Mouse (Mus musculus) kidney, embryonic 14.5 days (tissue): Measurements from ENCODE around the gene Ero1lb. TPM values are rescaled to one million over a fixed set of nuclear protein-coding genes. Genes with fewer than 3 reads are reported as not detected.
A peak's percentile ranks its signal among the peaks of the same experiment; 100 is the strongest.

Source experiments
- ATAC-seq: fragments of 200-750 bp; cut with Nextera tagmentation; 2 replicates; pipeline ENCODE4 v1.8.0; 2017; ENCODE audit warnings: moderate number of reproducible peaks, mild to moderate bottlenecking, moderate TSS enrichment, moderate library complexity; ENCODE audit not compliant: low FRiP score, low TSS enrichment
- H3K27ac ChIP-seq: fragments of 300-500 bp; sonication (generic); 2 replicates; pipeline ENCODE4 v1.5.1; 2014; ENCODE audit warnings: low read depth, mild to moderate bottlenecking, low read length, moderate library complexity, mixed read lengths
- H3K27me3 ChIP-seq: fragments of 300-500 bp; sonication (generic); 2 replicates; pipeline ENCODE4 v1.6.1; 2014; ENCODE audit warnings: mild to moderate bottlenecking, low read length; ENCODE audit not compliant: control insufficient read depth, insufficient read depth
- H3K36me3 ChIP-seq: fragments of 300-500 bp; sonication (generic); 2 replicates; pipeline ENCODE4 v1.6.1; 2014; ENCODE audit warnings: low read length, mixed read lengths; ENCODE audit not compliant: control insufficient read depth, insufficient read depth
- H3K4me1 ChIP-seq: fragments of 300-500 bp; sonication (generic); 2 replicates; pipeline ENCODE4 v1.6.1; 2014; ENCODE audit warnings: low read length, mixed read lengths; ENCODE audit not compliant: control insufficient read depth, insufficient read depth
- H3K4me2 ChIP-seq: fragments of 300-500 bp; sonication (generic); replicated peaks from 2 replicates; pipeline ENCODE4 v1.6.1; 2014; ENCODE audit warnings: low read depth, mild to moderate bottlenecking, low read length
- H3K4me3 ChIP-seq: fragments of 300-500 bp; sonication (generic); 2 replicates; pipeline ENCODE4 v1.5.1; 2014; ENCODE audit warnings: mild to moderate bottlenecking, low read length
- H3K9ac ChIP-seq: fragments of 300-500 bp; sonication (generic); 2 replicates; pipeline ENCODE4 v1.6.1; 2014; ENCODE audit warnings: low read depth, mild to moderate bottlenecking, low read length, moderate library complexity
- H3K9me3 ChIP-seq: fragments of 300-500 bp; sonication (generic); 2 replicates; pipeline ENCODE4 v1.6.1; 2016; ENCODE audit warnings: low read length; ENCODE audit not compliant: control insufficient read depth
- WGBS: fragments of 180-500 bp; shearing (Covaris S2); extraction: QIAGEN DNeasy Blood & Tissue Kit; methylation state at CpG from one replicate; pipeline ENCODE4 v1.1.7; 2014; 5-methylcytosine and 5-hydroxymethylcytosine counted together
- polyA plus RNA-seq: library from polyadenylated mRNA; unstranded; fragments of >200 nt; fragmentation: Nextera tagmentation; extraction: Ambion mirVana; gene quantifications from 2 replicates; pipeline ENCODE4 v1.2.1, GENCODE M21; 2014

The Ero1lb gene
- polyA plus RNA-seq, 1 experiment from 2014 or later: 8.5 TPM

GRCm38 (mm10) chr13:12542006-12542981 is 23.4 kb upstream of the Ero1lb start:
- peak; percentile 94 for ATAC-seq
- Histone ChIP-seq H3K36me3 (no peaks in the 10 kb centered on the region), H3K9ac (no peak overlapping the region), H3K4me2 (peak overlapping the region; percentile 11; the same call in 1 of the 2 replicates), H3K27ac (no peak overlapping the region), H3K4me3 (no peak overlapping the region), H3K4me1 (peaks cover 5% of the 10 kb centered on the region; the same call in 1 of the 2 replicates), H3K27me3 (0 out of 2 replicates have a peak, but pooled peaks cover 2% of the 10 kb centered on the region), H3K9me3 (no peaks in the 10 kb centered on the region)
- WGBS: 10% methylated on average over 23 of the region's 23 CpGs

- Histone ChIP-seq H3K4me2 (no peak overlapping the region), H3K4me3 (no peak overlapping the region), H3K9me3 (no peaks in the 10 kb centered on the region), H3K4me1 (peaks cover 5% of the 10 kb centered on the region; the same call in 1 of the 2 replicates), H3K9ac (no peak overlapping the region), H3K27me3 (0 out of 2 replicates have a peak, but pooled peaks cover 2% of the 10 kb centered on the region), H3K36me3 (no peaks in the 10 kb centered on the region), H3K27ac (no peak overlapping the region)
- 79% methylated on average over 5 of the region's 5 CpGs for WGBS
- ATAC-seq: no peak
Observed at GRCm38 (mm10) chr13:12543246-12543645, 22.4 kb upstream of the Ero1lb start.

GRCm38 (mm10) chr13:12543880-12544568 is 21.6 kb upstream of the Ero1lb start:
- WGBS: 89% methylated on average over 8 of the region's 8 CpGs
- H3K27ac ChIP-seq: no peak overlapping the region
- H3K4me2 ChIP-seq: no peak overlapping the region
- H3K9ac ChIP-seq: no peak overlapping the region
- no peak for ATAC-seq
- H3K4me1 ChIP-seq: peaks cover 5% of the 10 kb centered on the region; the same call in 1 of the 2 replicates
- no peaks in the 10 kb centered on the region for H3K9me3 ChIP-seq
- H3K4me3 ChIP-seq: no peak overlapping the region
- H3K27me3 ChIP-seq: 0 out of 2 replicates have a peak, but pooled peaks cover 2% of the 10 kb centered on the region
- H3K36me3 ChIP-seq: no peaks in the 10 kb centered on the region

DNA sequence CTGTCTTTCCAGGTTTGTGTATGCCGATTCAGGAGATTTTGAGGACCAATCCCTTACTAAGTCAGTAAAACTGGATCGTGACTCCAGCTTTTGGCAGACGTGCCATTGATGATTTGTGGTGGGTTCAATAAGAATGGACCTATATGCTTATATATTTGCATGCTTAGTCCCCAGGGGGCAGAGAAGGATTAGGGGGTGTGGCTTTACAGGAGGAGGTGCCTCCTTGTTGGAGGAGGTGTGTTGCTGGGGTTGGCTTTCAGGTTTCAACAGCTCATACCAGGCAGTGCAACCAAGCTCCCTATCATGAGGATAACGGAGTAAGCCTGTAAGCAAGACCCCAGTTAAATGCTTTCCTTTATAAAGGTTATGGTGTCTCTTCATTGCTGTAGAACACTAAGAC is 11.5 kb upstream of the Ero1lb start:
- no peaks in the 10 kb centered on the region for H3K4me1 ChIP-seq
- H3K9me3 ChIP-seq: no peaks in the 10 kb centered on the region
- no peak overlapping the region for H3K4me3 ChIP-seq
- no peaks in the 10 kb centered on the region for H3K36me3 ChIP-seq
- no peak overlapping the region for H3K27ac ChIP-seq
- no peak for ATAC-seq
- no peak overlapping the region for H3K9ac ChIP-seq
- WGBS: 62% methylated on average over 4 of the region's 4 CpGs
- H3K4me2 ChIP-seq: no peak overlapping the region
- no peaks in the 10 kb centered on the region for H3K27me3 ChIP-seq

DNA sequence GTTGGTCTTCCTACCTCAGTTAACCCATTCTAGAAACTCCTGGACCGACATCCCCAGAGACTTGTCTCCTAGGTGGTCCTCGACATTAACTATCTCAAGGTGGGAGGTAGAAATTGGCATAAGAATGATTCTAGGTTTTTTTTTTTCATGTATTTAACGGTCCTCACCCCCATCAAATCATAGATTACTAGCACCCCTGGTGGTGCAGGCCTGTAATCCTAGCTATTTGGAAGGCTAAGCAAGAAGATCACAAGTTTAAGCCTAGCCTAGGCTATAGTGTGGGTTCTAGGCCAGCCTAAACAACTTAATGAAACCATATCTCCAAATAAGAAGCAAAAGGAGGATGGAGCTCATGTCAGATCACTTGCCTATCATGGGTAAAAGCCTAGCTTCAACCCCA is 6.6 kb upstream of the Ero1lb start:
- no peak overlapping the region for H3K27ac ChIP-seq
- H3K4me1 ChIP-seq: no peaks in the 10 kb centered on the region
- 68% methylated on average over 3 of the region's 3 CpGs for WGBS
- no peak overlapping the region for H3K4me2 ChIP-seq
- H3K36me3 ChIP-seq: no peaks in the 10 kb centered on the region
- no peaks in the 10 kb centered on the region for H3K9me3 ChIP-seq
- H3K4me3 ChIP-seq: no peak overlapping the region
- ATAC-seq: no peak
- H3K27me3 ChIP-seq: no peaks in the 10 kb centered on the region
- H3K9ac ChIP-seq: no peak overlapping the region

DNA sequence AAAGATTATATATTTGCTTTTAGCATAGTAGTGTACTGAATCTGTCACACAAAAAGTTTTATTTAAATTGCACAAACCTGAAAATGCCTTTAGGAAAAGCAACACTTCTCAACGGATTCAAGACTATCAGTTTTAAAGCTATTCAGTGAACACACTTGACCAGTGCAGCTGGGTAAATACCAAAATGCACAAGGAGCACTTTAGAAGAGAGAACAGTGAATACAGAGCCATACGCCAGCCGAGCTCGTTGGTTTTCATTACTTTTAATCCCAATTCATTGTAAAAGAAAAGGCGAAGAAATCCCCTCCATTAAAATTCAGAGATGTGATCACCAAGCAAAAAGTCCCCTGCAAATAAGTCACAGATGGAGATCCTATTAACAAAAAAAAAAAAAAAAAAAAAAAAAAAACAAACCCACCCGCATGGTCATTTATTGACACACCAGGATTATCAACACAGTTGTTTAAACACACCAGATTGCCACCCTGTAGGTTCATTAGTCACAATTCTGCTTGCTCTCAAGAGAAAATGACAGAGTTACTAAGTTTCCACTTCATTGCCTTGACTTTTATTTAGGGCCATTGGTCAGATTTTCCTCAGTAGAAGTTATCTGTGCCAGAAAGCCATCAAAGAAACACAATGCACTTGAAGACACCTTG is 6.1 kb upstream of the Ero1lb start:
- H3K4me1 ChIP-seq: no peaks in the 10 kb centered on the region
- no peak overlapping the region for H3K27ac ChIP-seq
- ATAC-seq: no peak
- H3K36me3 ChIP-seq: no peaks in the 10 kb centered on the region
- 77% methylated on average over 6 of the region's 6 CpGs for WGBS
- no peaks in the 10 kb centered on the region for H3K9me3 ChIP-seq
- H3K4me3 ChIP-seq: no peak overlapping the region
- H3K4me2 ChIP-seq: no peak overlapping the region
- H3K27me3 ChIP-seq: no peaks in the 10 kb centered on the region
- H3K9ac ChIP-seq: no peak overlapping the region

GRCm38 (mm10) chr13:12561729-12562128 is 3.9 kb upstream of the Ero1lb start:
- H3K9ac ChIP-seq: no peak overlapping the region
- H3K36me3 ChIP-seq: no peaks in the 10 kb centered on the region
- H3K4me1 ChIP-seq: no peaks in the 10 kb centered on the region
- WGBS: 68% methylated on average over 2 of the region's 2 CpGs
- no peaks in the 10 kb centered on the region for H3K9me3 ChIP-seq
- no peak overlapping the region for H3K4me3 ChIP-seq
- H3K27me3 ChIP-seq: no peaks in the 10 kb centered on the region
- no peak overlapping the region for H3K4me2 ChIP-seq
- no peak for ATAC-seq
- H3K27ac ChIP-seq: no peak overlapping the region

DNA sequence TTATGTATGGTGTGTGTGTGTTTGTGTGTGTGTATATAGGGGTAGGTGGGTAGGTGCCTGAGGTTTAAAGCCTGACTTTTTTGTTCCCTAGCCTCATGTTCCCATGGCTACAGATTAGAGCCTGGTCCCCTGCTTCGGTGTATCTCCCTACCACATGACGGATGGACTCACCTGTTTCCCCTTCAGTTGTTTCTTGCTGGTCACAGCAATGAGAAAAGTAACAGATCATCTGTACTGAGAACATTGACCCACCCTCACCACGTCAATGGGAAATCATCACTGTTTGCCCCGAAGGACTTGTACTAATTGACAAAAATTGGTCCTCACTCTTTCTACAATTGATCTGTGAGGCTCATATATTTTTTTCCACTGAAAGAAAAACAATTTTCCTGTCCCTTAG is 3.4 kb upstream of the Ero1lb start:
- no peak for ATAC-seq
- WGBS: 89% methylated on average over 4 of the region's 4 CpGs
- Histone ChIP-seq H3K27me3 (no peaks in the 10 kb centered on the region), H3K4me1 (no peaks in the 10 kb centered on the region), H3K9ac (no peak overlapping the region), H3K27ac (no peak overlapping the region), H3K4me2 (no peak overlapping the region), H3K4me3 (no peak overlapping the region), H3K9me3 (no peaks in the 10 kb centered on the region), H3K36me3 (no peaks in the 10 kb centered on the region)
